Mouse (Mus musculus) E14TG2a.4 (cell line): Measurements from ENCODE around the gene Itm2b.

Experiments used
- H3K27me3 ChIP-seq: 2 replicates; pipeline ENCODE4 v1.6.1; 2014; ENCODE audit warnings: low read length, control low read depth; ENCODE audit not compliant: insufficient read depth
- H3K36me3 ChIP-seq: 2 replicates; pipeline ENCODE4 v1.6.1; 2014; ENCODE audit warnings: low read length, control low read depth; ENCODE audit not compliant: insufficient read depth
- H3K4me1 ChIP-seq: replicated peaks from 2 replicates; pipeline ENCODE4 v1.6.1; 2014; ENCODE audit warnings: low read depth, low read length, control low read depth
- H3K4me3 ChIP-seq: replicated peaks from 2 replicates; pipeline ENCODE4 v1.5.1; 2014; ENCODE audit warnings: mild to moderate bottlenecking, low read length
- H3K9me3 ChIP-seq: 2 replicates; pipeline ENCODE4 v1.6.1; 2014; ENCODE audit warnings: low read length, control low read depth
- CTCF ChIP-seq: conservative IDR thresholded peaks from 2 replicates; pipeline ENCODE4 v1.5.1; 2014; ENCODE audit warnings: low read length
- NANOG ChIP-seq: IDR thresholded peaks from 2 replicates; pipeline ENCODE4 v1.6.1; 2014; ENCODE audit warnings: borderline replicate concordance, low read length, mixed read lengths
- POU5F1 ChIP-seq: IDR thresholded peaks from 2 replicates; pipeline ENCODE4 v1.6.1; 2014; ENCODE audit warnings: low read length, borderline replicate concordance

Itm2b gene

DNA sequence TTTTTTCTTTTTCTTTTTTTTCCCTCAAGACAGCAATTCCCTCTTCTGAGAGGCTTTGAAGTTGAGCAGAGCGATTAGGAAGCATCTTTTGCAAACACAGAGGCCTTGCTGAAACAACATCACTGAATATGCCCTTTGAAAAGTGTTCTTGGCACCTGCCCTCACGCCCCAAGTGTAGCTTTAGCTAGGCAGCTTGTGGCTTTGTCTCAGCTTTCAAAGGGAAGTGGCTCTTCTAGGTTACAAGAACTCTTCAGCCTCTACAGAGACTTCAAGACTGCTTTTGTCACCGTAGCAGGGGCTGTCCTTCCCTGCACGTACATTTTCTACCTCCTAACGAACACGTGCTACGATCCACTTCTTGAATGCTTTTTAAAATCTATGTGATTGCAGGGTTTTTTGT, 4.0 kb upstream of the Itm2b start:
- Histone ChIP-seq H3K27me3 (no peaks in the 10 kb centered on the region), H3K4me1 (peaks cover 31% of the 10 kb centered on the region), H3K4me3 (no peak overlapping the region), H3K36me3 (no peaks in the 10 kb centered on the region), H3K9me3 (peaks cover 3% of the 10 kb centered on the region; the same call in 1 of the 2 replicates)
- TF ChIP-seq CTCF = no peak

DNA sequence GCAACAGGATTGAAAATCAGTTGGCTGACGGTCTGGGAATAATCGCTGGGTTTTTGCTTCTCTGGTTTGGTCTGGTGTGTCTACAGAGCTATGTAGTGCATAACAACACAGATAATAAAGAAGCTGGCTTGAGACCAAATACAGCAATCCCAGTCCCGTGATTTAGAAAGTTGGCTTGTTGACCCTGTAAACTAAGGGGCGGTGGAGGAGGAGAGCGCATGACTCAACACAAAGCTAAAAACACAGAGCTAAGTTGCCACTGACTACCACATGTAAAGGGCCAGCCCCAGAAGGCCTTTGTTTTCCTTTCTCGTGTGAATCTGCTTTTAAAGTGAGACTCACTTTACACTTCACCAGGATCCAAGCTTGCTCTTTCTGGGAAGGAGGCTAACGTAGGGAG, 3.5 kb upstream of the Itm2b start:
- peaks cover 35% of the 10 kb centered on the region for H3K4me1 ChIP-seq

DNA sequence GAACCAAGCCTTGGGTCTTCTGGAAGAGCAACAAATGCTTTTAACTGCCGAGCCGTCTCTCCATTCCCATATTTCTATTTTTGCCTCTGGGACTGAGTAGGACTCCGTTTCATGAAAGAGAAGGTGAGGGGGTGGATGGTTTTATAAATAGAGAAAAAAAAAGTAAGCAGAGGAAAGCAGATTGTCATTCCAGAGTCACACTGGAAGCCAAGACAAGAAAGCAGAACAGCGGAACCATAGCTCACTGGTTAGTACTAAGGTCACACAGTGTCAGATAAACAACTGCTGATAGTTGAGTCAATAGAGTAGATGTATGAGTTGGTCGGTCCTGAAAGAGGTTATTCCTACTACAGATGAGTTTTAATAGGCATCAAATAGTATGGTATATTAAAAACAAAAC, 1.4 kb upstream of the Itm2b start:
- peaks cover 56% of the 10 kb centered on the region for H3K4me1 ChIP-seq
- no peaks in the 10 kb centered on the region; the same call in 1 of the 2 replicates for H3K36me3 ChIP-seq
- no peak for TF ChIP-seq NANOG
- TF ChIP-seq CTCF = no peak
- TF ChIP-seq POU5F1 = no peak
- peaks cover 3% of the 10 kb centered on the region; the same call in 1 of the 2 replicates for H3K9me3 ChIP-seq
- H3K27me3 ChIP-seq = no peaks in the 10 kb centered on the region
- H3K4me3 ChIP-seq = no peak overlapping the region

More for the DNA sequence above, 3.5 kb upstream of the Itm2b start:
- peaks cover 3% of the 10 kb centered on the region; the same call in 1 of the 2 replicates for H3K9me3 ChIP-seq
- no peak overlapping the region for H3K4me3 ChIP-seq
- no peak for TF ChIP-seq NANOG
- TF ChIP-seq POU5F1 = no peak
- no peak for TF ChIP-seq CTCF
- no peaks in the 10 kb centered on the region for H3K36me3 ChIP-seq
- no peaks in the 10 kb centered on the region for H3K27me3 ChIP-seq

DNA sequence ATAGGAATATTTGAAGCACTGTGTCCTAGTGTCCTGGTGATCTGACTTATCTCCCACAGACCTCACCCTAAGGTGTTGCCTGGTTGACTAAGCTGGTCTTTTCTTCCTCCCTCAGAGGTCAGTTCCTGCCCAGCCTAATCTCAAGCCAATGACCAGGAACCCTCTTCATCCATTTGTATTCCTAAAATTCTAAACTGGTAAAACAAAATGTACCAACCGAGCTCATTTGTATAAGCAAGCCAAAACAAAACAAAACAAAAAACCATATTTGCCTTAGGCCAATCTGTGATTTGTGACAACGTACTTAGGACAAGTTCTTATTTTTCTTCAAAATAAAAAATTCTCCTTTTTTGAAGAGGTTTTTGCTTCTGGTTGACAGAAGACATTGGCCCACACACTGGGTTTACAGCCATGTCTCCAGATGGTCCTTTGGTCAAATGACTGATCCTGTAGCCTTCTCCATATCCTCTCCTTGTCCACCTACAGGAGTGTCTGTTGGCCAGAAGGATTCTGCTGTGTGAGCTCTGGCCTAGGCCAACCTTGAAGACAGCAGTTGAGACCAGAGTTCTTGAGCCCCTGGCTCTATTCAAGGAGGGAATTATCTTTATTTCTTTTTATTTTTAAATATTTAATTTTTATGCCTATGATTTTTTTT, 758 bp upstream of the Itm2b start:
- no peaks in the 10 kb centered on the region for H3K27me3 ChIP-seq
- TF ChIP-seq CTCF = no peak
- no peak for TF ChIP-seq POU5F1
- no peak for TF ChIP-seq NANOG
- H3K36me3 ChIP-seq = no peaks in the 10 kb centered on the region; the same call in 1 of the 2 replicates
- peak overlapping the region; percentile 92 for H3K4me3 ChIP-seq
- H3K9me3 ChIP-seq = peaks cover 3% of the 10 kb centered on the region; the same call in 1 of the 2 replicates
- H3K4me1 ChIP-seq = peaks cover 62% of the 10 kb centered on the region

DNA sequence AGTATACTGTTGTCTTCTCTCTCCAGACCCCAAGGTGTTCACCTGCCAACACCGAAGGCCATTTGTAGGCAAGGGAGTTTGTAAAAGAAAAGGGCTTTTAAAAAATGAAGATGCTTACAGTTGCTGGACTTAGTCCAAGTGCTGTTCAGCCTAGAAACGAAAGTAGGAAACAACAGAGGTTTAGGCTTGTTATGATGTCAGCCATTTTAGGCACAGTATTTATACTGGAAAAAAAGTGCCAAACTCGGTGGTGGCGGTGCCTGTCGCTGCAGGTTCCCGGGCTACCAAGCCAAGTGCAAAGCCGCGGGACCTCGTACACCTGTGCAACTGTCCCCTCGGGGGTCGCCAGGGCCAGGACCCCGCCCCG, 560 bp downstream of the Itm2b start:
- peaks cover 62% of the 10 kb centered on the region for H3K4me1 ChIP-seq
- H3K9me3 ChIP-seq = peaks cover 3% of the 10 kb centered on the region; the same call in 1 of the 2 replicates
- H3K4me3 ChIP-seq = peak overlapping the region; percentile 92
- H3K36me3 ChIP-seq = peaks cover 5% of the 10 kb centered on the region
- no peaks in the 10 kb centered on the region for H3K27me3 ChIP-seq
- no peak for TF ChIP-seq NANOG
- TF ChIP-seq POU5F1 = no peak

DNA sequence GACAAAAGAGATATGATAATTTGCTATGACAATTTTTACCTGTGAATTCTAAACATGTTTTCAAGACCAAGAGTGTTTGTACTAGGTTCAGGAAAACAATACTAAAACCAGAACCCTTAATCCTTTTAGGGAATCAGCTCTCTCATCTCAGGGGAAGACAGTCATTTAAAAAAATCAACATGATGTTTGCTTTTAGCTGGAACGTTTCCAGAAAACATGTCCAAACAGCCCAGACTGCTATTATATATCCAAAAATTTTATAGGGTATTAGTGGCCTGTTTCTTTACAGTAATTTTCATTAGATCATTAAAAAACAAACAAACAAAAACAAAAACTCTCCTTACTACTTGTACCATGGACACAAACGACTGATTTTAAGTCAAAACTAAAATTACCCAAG, 1.3 kb downstream of the Itm2b start:
- Histone ChIP-seq H3K36me3 (peaks cover 5% of the 10 kb centered on the region), H3K27me3 (no peaks in the 10 kb centered on the region), H3K4me1 (peaks cover 54% of the 10 kb centered on the region), H3K9me3 (peaks cover 3% of the 10 kb centered on the region; the same call in 1 of the 2 replicates), H3K4me3 (peak overlapping the region; percentile 92; the same call in 1 of the 2 replicates)
- TF ChIP-seq NANOG (no peak), POU5F1 (no peak), CTCF (no peak)

DNA sequence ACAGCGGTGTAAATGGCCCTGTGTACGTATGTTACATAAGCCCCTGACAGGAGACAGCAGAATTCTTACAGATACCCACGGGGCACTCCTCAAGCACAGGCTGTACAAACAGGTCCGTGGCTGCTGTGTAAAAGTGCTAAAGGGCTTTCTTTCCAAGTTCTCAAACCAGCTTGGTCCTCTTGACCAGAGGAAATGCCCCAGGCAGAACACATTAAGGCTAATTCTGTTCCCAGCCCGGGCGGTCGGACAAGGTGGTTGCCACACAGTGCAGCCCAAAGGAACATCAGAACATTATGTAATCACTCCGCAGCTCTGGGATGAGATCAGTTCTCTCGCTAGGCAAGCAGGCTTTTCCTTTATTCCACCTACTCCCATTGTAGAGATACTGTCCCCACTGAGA, 2.4 kb downstream of the Itm2b start:
- peaks cover 5% of the 10 kb centered on the region for H3K36me3 ChIP-seq

DNA sequence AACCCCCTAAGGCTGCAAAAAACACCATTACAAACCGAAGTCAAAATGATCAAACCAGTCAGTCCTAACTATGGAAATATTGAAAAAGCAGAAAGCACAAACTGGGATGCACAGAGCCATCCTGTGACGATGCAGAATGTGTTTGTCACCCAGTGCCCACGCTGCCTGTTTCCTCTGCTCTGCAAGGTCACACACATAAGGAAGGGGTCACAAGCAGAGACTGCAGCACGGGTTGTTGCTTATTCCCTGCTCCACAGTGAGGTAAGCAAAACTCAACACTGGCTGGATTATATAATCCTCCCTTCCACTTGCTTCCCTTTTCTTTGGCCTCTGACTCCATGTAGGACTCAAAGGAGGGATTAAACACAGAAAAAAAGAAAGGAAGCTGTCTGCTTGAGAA, 3.5 kb downstream of the Itm2b start:
- H3K9me3 ChIP-seq = no peaks in the 10 kb centered on the region
- TF ChIP-seq NANOG = no peak
- peaks cover 5% of the 10 kb centered on the region for H3K36me3 ChIP-seq
- H3K27me3 ChIP-seq = no peaks in the 10 kb centered on the region
- H3K4me3 ChIP-seq = no peak overlapping the region
- H3K4me1 ChIP-seq = peaks cover 48% of the 10 kb centered on the region

More for the DNA sequence above, 2.4 kb downstream of the Itm2b start:
- no peak for TF ChIP-seq CTCF
- no peak for TF ChIP-seq NANOG
- no peak for TF ChIP-seq POU5F1
- Histone ChIP-seq H3K27me3 (no peaks in the 10 kb centered on the region), H3K9me3 (peaks cover under 1% of the 10 kb centered on the region; the same call in 1 of the 2 replicates), H3K4me1 (peaks cover 48% of the 10 kb centered on the region), H3K4me3 (no peak overlapping the region)

DNA sequence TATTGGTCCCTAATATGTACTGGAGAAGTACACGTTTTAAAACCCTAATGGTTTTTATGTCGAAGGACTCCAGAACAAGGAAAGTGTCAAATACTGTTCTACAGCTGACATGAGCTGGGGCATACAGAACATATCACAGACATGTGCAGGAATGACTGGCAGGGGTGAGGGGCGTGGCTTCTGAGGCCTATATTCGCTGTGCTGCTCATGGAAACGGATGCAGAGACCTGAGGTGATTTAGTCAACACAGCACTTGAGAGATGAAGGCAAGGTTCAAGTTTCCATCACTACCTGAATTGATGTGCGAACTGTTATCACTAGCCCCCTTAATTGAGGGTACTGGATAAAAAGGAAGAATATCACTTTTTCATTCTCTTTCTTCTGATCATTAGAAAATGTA, 7.3 kb downstream of the Itm2b start:
- peaks cover 23% of the 10 kb centered on the region for H3K4me1 ChIP-seq
- no peaks in the 10 kb centered on the region for H3K9me3 ChIP-seq
- TF ChIP-seq POU5F1 (no peak), NANOG (no peak), CTCF (no peak)
- no peak overlapping the region for H3K4me3 ChIP-seq
- H3K36me3 ChIP-seq = peaks cover 8% of the 10 kb centered on the region
- H3K27me3 ChIP-seq = no peaks in the 10 kb centered on the region
